Mouse (Mus musculus): ENCODE measurements at regions not wholly inside any gene's neighbourhood (a gene's known extent, or its start where the extent isn't known, plus 50 kb on each side); places are given as distances from the start of the nearest gene placed in this dataset.
A peak's percentile ranks its signal among the peaks of the same experiment; 100 is the strongest.

- H3K4me3 ChIP-seq (ENCODE audit: low read depth, low read length): no peak overlapping the region
- peaks cover 9% of the 10 kb centered on the region for H3K4me1 ChIP-seq (ENCODE audit: control insufficient read depth, insufficient read depth, low read length)
- no peak overlapping the region for H3K4me2 ChIP-seq (ENCODE audit: low read depth, low read length)
- no peaks in the 10 kb centered on the region for H3K27me3 ChIP-seq (replicated peaks; ENCODE audit: control insufficient read depth, insufficient read depth, low read length)
- no peak overlapping the region for H3K27ac ChIP-seq (replicated peaks; ENCODE audit: low read depth, low read length)
- peak; percentile 46 for DNase-seq (ENCODE audit: low spot score)
- no peak overlapping the region for H3K9ac ChIP-seq (ENCODE audit: low read depth, low read length)
- no peaks in the 10 kb centered on the region for H3K9me3 ChIP-seq (ENCODE audit: control insufficient read depth, low read length)
- peak; percentile 33; the same call in 1 of the 2 replicates for ATAC-seq (ENCODE audit: low read depth)
- WGBS: 22% methylated on average over 1 of the region's 1 CpGs
- no peaks in the 10 kb centered on the region for H3K36me3 ChIP-seq (ENCODE audit: control insufficient read depth, insufficient read depth, low read length)
Measured at GRCm38 (mm10) chr10:118720630-118721029, 149.4 kb downstream of the Dyrk2 start.

- no peaks in the 10 kb centered on the region for H3K36me3 ChIP-seq (ENCODE audit: control insufficient read depth, insufficient read depth, low read length)
- peak; percentile 49 for ATAC-seq (ENCODE audit: low read depth)
- WGBS: 33% methylated on average over 5 of the region's 5 CpGs
- no peak overlapping the region for H3K4me3 ChIP-seq (ENCODE audit: low read depth, low read length)
- no peak overlapping the region for H3K9ac ChIP-seq (ENCODE audit: low read depth, low read length)
- peak; percentile 80 for DNase-seq (ENCODE audit: low spot score)
- H3K9me3 ChIP-seq (ENCODE audit: control insufficient read depth, low read length): no peaks in the 10 kb centered on the region
- H3K27me3 ChIP-seq (replicated peaks; ENCODE audit: control insufficient read depth, insufficient read depth, low read length): no peaks in the 10 kb centered on the region
- H3K4me1 ChIP-seq (ENCODE audit: control insufficient read depth, insufficient read depth, low read length): peaks cover 9% of the 10 kb centered on the region
- H3K27ac ChIP-seq (replicated peaks; ENCODE audit: low read depth, low read length): 0 out of 2 replicates have a peak overlapping the region, but pooled peaks have one; percentile 29
- no peak overlapping the region for H3K4me2 ChIP-seq (ENCODE audit: low read depth, low read length)
Measured at GRCm38 (mm10) chr10:118722132-118722551, 147.9 kb downstream of the Dyrk2 start.

GRCm38 (mm10) chr10:118722671-118723070 is 147.3 kb downstream of the Dyrk2 start:
- no peak overlapping the region for H3K4me3 ChIP-seq (ENCODE audit: low read depth, low read length)
- H3K4me1 ChIP-seq (ENCODE audit: control insufficient read depth, insufficient read depth, low read length): peaks cover 9% of the 10 kb centered on the region
- no peak overlapping the region for H3K4me2 ChIP-seq (ENCODE audit: low read depth, low read length)
- H3K27ac ChIP-seq (replicated peaks; ENCODE audit: low read depth, low read length): no peak overlapping the region; the same call in 1 of the 2 replicates
- 33% methylated on average over 3 of the region's 3 CpGs for WGBS
- H3K27me3 ChIP-seq (replicated peaks; ENCODE audit: control insufficient read depth, insufficient read depth, low read length): no peaks in the 10 kb centered on the region
- H3K9ac ChIP-seq (ENCODE audit: low read depth, low read length): no peak overlapping the region
- H3K9me3 ChIP-seq (ENCODE audit: control insufficient read depth, low read length): no peaks in the 10 kb centered on the region
- no peak for ATAC-seq (ENCODE audit: low read depth)
- H3K36me3 ChIP-seq (ENCODE audit: control insufficient read depth, insufficient read depth, low read length): no peaks in the 10 kb centered on the region
- no peak for DNase-seq (ENCODE audit: low spot score)

- 85% methylated on average over 4 of the region's 4 CpGs for WGBS
- Histone ChIP-seq H3K36me3 (ENCODE audit: control insufficient read depth, insufficient read depth, low read length) (no peaks in the 10 kb centered on the region), H3K9me3 (ENCODE audit: control insufficient read depth, low read length) (no peaks in the 10 kb centered on the region), H3K4me1 (ENCODE audit: control insufficient read depth, insufficient read depth, low read length) (no peaks in the 10 kb centered on the region), H3K9ac (ENCODE audit: low read depth, low read length) (no peak overlapping the region), H3K27me3 (replicated peaks; ENCODE audit: control insufficient read depth, insufficient read depth, low read length) (no peaks in the 10 kb centered on the region), H3K4me2 (ENCODE audit: low read depth, low read length) (no peak overlapping the region), H3K27ac (replicated peaks; ENCODE audit: low read depth, low read length) (no peak overlapping the region), H3K4me3 (ENCODE audit: low read depth, low read length) (no peak overlapping the region)
- ATAC-seq (ENCODE audit: low read depth) (no peak), DNase-seq (ENCODE audit: low spot score) (no peak)
Measured at GRCm38 (mm10) chr10:118736093-118736492, 133.9 kb downstream of the Dyrk2 start.

- Histone ChIP-seq H3K4me2 (ENCODE audit: low read depth, low read length) (no peak overlapping the region), H3K9me3 (ENCODE audit: control insufficient read depth, low read length) (no peaks in the 10 kb centered on the region), H3K27me3 (replicated peaks; ENCODE audit: control insufficient read depth, insufficient read depth, low read length) (no peaks in the 10 kb centered on the region), H3K36me3 (ENCODE audit: control insufficient read depth, insufficient read depth, low read length) (no peaks in the 10 kb centered on the region), H3K4me3 (ENCODE audit: low read depth, low read length) (no peak overlapping the region), H3K9ac (ENCODE audit: low read depth, low read length) (no peak overlapping the region), H3K27ac (replicated peaks; ENCODE audit: low read depth, low read length) (no peak overlapping the region), H3K4me1 (ENCODE audit: control insufficient read depth, insufficient read depth, low read length) (no peaks in the 10 kb centered on the region)
- DNase-seq (ENCODE audit: low spot score) (no peak), ATAC-seq (ENCODE audit: low read depth) (no peak)
Measured at GRCm38 (mm10) chr10:118737064-118737463, 132.9 kb downstream of the Dyrk2 start.

GRCm38 (mm10) chr10:118739849-118740481 is 130.0 kb downstream of the Dyrk2 start:
- Histone ChIP-seq H3K9ac (ENCODE audit: low read depth, low read length) (no peak overlapping the region), H3K9me3 (ENCODE audit: control insufficient read depth, low read length) (no peaks in the 10 kb centered on the region), H3K4me1 (ENCODE audit: control insufficient read depth, insufficient read depth, low read length) (no peaks in the 10 kb centered on the region), H3K4me3 (ENCODE audit: low read depth, low read length) (no peak overlapping the region), H3K4me2 (ENCODE audit: low read depth, low read length) (no peak overlapping the region), H3K27ac (replicated peaks; ENCODE audit: low read depth, low read length) (no peak overlapping the region), H3K36me3 (ENCODE audit: control insufficient read depth, insufficient read depth, low read length) (no peaks in the 10 kb centered on the region), H3K27me3 (replicated peaks; ENCODE audit: control insufficient read depth, insufficient read depth, low read length) (no peaks in the 10 kb centered on the region)
- WGBS: 72% methylated on average over 10 of the region's 10 CpGs
- DNase-seq (ENCODE audit: low spot score): peak; percentile 24
- ATAC-seq (ENCODE audit: low read depth): no peak

- Histone ChIP-seq H3K9ac (ENCODE audit: low read depth, low read length) (no peak overlapping the region), H3K36me3 (ENCODE audit: control insufficient read depth, insufficient read depth, low read length) (no peaks in the 10 kb centered on the region), H3K4me1 (ENCODE audit: control insufficient read depth, insufficient read depth, low read length) (no peaks in the 10 kb centered on the region), H3K4me3 (ENCODE audit: low read depth, low read length) (no peak overlapping the region), H3K9me3 (ENCODE audit: control insufficient read depth, low read length) (no peaks in the 10 kb centered on the region), H3K4me2 (ENCODE audit: low read depth, low read length) (no peak overlapping the region), H3K27me3 (replicated peaks; ENCODE audit: control insufficient read depth, insufficient read depth, low read length) (no peaks in the 10 kb centered on the region), H3K27ac (replicated peaks; ENCODE audit: low read depth, low read length) (no peak overlapping the region)
- DNase-seq (ENCODE audit: low spot score) (no peak), ATAC-seq (ENCODE audit: low read depth) (no peak)
- WGBS: 91% methylated on average over 9 of the region's 9 CpGs
Measured at GRCm38 (mm10) chr10:118743831-118744230, 126.2 kb downstream of the Dyrk2 start.

GRCm38 (mm10) chr10:118746719-118747395 is 123.2 kb downstream of the Dyrk2 start:
- ATAC-seq (ENCODE audit: low read depth): no peak
- DNase-seq (ENCODE audit: low spot score): peak; percentile 46
- Histone ChIP-seq H3K27me3 (replicated peaks; ENCODE audit: control insufficient read depth, insufficient read depth, low read length) (no peaks in the 10 kb centered on the region), H3K4me2 (ENCODE audit: low read depth, low read length) (no peak overlapping the region), H3K27ac (replicated peaks; ENCODE audit: low read depth, low read length) (no peak overlapping the region), H3K4me1 (ENCODE audit: control insufficient read depth, insufficient read depth, low read length) (no peaks in the 10 kb centered on the region), H3K36me3 (ENCODE audit: control insufficient read depth, insufficient read depth, low read length) (no peaks in the 10 kb centered on the region), H3K9ac (ENCODE audit: low read depth, low read length) (no peak overlapping the region), H3K9me3 (ENCODE audit: control insufficient read depth, low read length) (no peaks in the 10 kb centered on the region), H3K4me3 (ENCODE audit: low read depth, low read length) (no peak overlapping the region)
- WGBS: 51% methylated on average over 4 of the region's 4 CpGs

- no peaks in the 10 kb centered on the region for H3K9me3 ChIP-seq (ENCODE audit: control insufficient read depth, low read length)
- no peak for ATAC-seq (ENCODE audit: low read depth)
Measured at GRCm38 (mm10) chr10:118749039-118749438, 121.0 kb downstream of the Dyrk2 start.

More at GRCm38 (mm10) chr10:118749039-118749438, 121.0 kb downstream of the Dyrk2 start:
- H3K27ac ChIP-seq (replicated peaks; ENCODE audit: low read depth, low read length): no peak overlapping the region
- no peak overlapping the region for H3K4me3 ChIP-seq (ENCODE audit: low read depth, low read length)
- H3K4me2 ChIP-seq (ENCODE audit: low read depth, low read length): no peak overlapping the region
- H3K27me3 ChIP-seq (replicated peaks; ENCODE audit: control insufficient read depth, insufficient read depth, low read length): no peaks in the 10 kb centered on the region
- H3K4me1 ChIP-seq (ENCODE audit: control insufficient read depth, insufficient read depth, low read length): no peaks in the 10 kb centered on the region
- DNase-seq (ENCODE audit: low spot score): no peak
- H3K36me3 ChIP-seq (ENCODE audit: control insufficient read depth, insufficient read depth, low read length): no peaks in the 10 kb centered on the region
- WGBS: 83% methylated on average over 1 of the region's 1 CpGs
- no peak overlapping the region for H3K9ac ChIP-seq (ENCODE audit: low read depth, low read length)

All from embryonic facial prominence, embryonic 14.5 days (tissue).